Mouse (Mus musculus): ENCODE results near the gene Hist4h4.

The Hist4h4 gene

DNA sequence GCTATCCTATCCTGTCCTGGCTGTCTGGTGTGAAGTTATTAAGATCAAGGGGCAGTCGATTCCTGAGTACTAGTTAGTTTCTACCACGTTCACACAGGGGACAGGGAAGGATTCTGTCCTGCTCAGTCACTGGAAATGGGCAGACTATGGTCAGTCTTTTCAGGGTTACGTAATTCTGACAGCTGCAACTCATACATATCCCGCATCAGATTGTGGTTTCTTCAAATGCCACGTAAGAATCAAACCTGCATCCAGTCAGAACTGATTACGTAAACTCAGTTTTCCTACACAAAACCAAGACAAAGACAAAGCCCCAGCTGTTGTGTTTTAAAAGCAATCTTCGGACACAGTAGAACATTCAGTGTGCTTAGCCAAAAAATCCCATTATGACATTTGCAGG lies 11.2 kb upstream of the Hist4h4 start:
- DNase-seq (ENCODE audit: low spot score): no peak

DNA sequence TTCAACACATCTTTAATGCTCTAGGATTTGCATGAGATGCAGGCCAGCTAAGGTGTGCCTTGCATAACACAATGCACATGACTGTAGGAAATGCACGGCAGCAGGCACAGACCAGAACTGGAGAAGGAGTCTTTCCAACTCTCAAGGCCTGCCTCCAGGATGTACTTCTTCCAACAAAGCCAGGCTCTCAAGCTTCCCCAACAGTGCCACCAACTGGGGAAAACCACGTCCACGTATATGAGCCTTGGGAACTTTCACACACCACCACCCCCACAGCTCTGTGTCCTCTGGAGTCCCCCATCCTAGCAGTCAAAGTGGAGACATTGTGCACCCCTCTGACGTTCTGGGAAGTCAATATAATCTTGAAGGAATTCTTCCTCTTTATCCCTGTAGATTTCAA lies 8.9 kb upstream of the Hist4h4 start:
- DNase-seq (ENCODE audit: low spot score): no peak

- DNase-seq (ENCODE audit: low spot score): no peak
Measured at GRCm38 (mm10) chr6:136811196-136811595, 7.0 kb upstream of the Hist4h4 start.

DNA sequence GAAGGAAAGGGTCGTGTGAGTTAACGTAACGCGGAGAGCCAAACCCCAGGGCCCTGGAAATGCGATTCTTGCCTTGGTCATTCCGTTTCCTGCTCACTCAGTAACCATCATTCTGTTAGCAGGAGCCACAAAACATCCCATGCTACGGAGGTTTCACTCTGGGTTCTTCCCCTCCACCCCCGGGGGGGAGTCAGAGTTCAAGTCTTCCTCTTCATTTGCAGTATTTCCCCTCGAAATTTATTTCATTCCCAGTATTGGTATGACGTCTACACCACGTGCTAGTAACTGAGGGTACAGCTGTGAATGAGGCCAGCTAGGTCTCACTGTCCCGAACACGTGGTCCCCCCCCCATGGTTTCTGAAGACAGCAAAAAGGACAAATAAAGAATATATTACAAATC lies 5.5 kb upstream of the Hist4h4 start:
- no peak for DNase-seq (ENCODE audit: low spot score)

DNA sequence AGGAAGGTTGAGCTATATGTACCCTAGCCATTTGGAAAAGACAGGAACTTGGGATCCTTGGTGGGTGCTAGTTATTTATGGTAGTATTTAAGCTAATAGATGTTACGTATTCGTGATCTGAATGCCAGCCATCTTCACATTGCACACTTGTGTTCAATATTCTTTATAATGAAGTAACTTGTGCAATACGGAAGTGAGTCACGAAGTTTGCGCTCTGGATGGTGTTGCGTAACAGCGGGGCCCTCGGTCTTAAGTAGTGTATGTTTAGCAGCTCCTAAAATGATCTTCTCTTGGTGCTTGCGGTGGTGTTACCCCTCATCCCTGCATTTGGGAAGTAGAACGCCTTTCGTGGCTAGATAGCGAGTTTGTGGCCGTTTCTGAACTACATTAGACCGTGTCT lies 4.9 kb upstream of the Hist4h4 start:
- DNase-seq (ENCODE audit: low spot score): peak; percentile 38

DNA sequence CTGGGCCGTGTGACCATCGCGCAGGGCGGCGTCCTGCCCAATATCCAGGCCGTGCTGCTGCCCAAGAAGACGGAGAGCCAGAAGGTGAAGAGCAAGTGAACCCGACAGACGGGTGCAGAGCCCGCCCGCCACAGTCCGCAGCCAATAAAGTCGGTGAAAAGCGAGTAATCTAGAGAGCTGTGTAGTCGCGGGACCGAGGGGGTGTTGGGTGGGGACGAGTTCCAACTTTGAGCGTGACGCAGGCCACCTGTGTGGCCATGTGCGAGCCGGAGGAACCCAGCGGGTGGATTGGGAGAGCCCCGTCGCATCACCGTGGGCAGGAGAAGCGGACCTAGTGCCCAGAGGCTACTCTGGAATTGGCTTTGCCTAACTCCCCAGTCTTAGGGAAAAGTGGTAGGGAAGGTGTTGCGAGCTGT lies 4.4 kb upstream of the Hist4h4 start:
- DNase-seq (ENCODE audit: low spot score): peak; percentile 49

DNA sequence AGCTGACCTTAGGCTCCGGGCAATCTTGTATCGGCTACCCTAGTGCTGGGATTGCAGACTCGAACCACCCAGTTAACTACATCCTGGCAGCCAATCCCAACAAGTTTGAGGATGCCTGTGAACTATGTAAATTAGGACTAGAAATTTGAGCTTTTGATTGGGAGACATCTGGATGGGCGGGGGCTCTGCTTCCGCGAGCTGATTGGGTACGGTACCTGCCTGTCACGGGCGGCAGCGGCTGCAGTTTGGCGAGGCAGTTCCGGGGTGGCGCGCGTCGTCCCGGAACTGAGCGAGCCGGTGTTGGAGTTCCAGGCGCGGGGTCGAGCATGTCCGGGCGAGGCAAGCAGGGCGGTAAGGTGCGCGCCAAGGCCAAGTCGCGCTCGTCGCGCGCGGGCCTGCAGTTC lies 3.8 kb upstream of the Hist4h4 start, which contains the start of gene H2afj:
TSS of gene H2afj (plus strand) at position 231 of the 404 bp plus-strand sequence.
- DNase-seq (ENCODE audit: low spot score): peak; percentile 97

DNA sequence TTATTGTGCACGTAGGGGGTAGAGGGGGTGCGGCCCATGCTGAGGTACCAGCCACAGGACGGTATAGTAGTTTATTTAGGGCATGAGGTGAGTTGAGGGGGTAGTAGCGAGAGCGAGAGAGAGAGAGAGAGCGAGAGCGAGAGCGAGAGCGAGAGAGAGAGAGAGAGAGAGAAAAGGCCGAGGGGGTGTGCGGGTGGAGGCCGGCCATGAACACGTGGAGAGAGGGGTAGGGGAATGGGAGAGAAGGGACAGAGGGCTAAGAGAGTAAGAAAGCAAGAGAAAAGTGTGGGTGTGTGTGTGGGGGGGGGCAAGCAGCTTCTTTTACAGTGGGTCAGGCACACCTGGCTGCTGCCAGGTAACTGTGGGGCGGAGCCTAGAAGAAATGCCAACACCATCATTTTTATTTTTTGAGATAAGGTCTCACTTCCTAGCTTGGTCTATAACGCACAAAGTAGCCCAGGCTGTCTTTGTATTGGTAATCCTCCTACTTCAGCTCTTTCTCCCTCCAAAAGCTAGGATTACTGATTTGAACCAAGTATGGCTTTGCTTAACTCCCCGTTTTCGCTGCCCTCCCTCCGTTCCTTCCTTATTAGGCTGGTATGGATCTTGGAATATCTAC lies 3.3 kb upstream of the Hist4h4 start:
- no peak for DNase-seq (ENCODE audit: low spot score)

DNA sequence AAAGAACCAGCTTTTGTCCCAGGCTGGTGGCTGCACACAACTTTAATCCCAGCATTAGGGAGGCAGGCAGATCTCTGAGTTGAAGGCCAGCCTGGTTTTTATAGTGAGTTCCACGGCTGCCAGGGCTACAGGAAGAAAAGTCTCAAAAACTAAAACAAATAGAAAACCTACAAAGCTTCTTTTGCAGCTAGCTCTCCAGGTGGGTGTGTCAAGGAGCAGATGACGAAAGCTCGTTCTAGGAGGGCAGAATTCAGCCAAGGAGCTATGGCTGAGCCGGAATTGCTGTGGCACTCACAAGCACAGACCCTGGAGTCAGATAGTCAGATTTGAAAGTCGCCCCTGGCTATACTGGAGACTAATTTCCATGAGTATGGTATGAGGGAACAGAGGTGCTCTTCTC lies 2.6 kb upstream of the Hist4h4 start:
- no peak for DNase-seq (ENCODE audit: low spot score)

DNA sequence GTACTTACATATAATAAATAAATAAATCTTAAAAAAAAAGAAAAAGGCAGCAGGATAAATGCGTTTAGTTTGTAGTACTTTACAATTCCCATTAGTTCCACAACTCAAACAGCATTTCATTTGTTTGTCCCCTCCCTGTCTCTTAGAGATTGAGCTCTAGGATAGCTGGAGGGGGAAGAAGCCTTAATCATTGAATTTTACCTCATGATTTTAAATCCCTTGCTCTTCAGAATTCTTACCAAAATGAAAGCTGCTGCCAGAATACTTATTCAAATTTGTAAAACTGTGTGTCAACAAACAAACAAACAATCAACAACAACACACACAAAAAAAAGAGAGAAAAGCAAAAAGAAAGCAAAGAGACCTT lies 1.2 kb upstream of the Hist4h4 start:
- DNase-seq (ENCODE audit: low spot score): no peak

- DNase-seq (ENCODE audit: low spot score): no peak
Measured at GRCm38 (mm10) chr6:136804705-136805408, 642 bp upstream of the Hist4h4 start.

DNA sequence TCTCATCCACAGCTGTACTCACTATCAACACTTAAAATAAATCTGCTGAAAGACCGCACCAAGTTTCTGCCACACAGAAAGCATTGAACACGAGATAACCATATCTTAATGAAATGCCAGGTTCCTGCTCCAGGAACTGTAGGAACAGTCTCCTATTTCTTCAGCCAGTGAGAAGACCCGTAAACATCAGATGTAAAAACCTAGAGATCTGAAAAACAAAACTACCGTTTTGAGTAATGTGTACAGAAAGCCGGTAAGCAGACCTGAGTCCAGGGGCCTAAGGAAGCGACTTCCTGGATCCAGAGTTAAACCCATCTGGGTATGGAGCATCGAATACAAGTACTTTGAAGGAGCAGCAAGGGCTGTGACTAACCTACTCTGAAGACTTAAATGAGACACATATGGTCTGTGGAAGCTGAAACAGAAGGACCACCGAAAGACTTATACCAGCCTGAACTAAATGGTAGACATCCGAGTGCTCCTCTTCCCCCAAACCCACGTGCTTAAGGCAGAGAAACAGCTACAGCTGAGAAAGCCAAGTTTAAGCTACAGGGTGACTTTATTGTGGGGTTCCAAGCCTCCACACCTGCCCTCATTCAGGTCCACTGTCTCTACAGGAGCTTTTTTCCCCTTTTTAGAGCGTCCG lies 999 bp downstream of the Hist4h4 start:
- no peak for DNase-seq (ENCODE audit: low spot score)

DNA sequence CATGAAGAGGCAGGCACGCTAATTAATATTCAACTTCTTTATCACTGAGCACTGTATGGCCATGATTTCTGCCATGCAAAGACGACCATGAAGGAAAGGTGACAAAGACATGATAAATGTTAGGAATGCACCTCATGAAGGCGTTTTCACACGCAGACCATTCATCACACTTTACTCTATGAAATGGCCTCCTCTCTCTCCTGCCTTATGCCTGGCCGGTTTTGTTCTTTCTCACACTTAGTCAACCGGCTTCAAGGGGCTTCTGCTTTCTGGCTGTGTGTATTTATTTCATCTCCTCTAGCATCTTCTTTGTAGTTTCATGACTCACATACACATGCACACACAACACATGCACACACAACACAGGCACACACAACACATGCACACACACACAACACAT lies 2.9 kb downstream of the Hist4h4 start:
- DNase-seq (ENCODE audit: low spot score): no peak

DNA sequence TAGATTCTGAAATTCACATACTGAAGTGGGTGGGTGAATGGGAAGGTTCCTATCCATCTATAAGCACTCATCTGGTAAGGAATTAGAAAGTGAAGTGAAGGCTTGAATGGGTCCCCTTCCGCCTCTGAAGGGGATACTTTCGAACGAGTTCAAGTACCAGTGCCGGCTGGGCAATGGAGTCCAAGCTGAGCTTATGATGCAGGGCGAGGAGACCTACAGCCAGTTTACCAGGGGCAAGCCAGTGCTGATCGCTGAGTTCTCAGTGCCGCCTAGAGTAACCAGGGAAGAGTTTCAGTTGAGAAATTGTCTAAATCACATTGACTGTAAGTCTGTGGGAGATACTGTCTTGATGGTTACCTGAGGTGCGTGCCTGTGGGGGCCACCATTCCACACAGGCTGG lies 3.5 kb downstream of the Hist4h4 start:
- DNase-seq (ENCODE audit: low spot score): no peak

DNA sequence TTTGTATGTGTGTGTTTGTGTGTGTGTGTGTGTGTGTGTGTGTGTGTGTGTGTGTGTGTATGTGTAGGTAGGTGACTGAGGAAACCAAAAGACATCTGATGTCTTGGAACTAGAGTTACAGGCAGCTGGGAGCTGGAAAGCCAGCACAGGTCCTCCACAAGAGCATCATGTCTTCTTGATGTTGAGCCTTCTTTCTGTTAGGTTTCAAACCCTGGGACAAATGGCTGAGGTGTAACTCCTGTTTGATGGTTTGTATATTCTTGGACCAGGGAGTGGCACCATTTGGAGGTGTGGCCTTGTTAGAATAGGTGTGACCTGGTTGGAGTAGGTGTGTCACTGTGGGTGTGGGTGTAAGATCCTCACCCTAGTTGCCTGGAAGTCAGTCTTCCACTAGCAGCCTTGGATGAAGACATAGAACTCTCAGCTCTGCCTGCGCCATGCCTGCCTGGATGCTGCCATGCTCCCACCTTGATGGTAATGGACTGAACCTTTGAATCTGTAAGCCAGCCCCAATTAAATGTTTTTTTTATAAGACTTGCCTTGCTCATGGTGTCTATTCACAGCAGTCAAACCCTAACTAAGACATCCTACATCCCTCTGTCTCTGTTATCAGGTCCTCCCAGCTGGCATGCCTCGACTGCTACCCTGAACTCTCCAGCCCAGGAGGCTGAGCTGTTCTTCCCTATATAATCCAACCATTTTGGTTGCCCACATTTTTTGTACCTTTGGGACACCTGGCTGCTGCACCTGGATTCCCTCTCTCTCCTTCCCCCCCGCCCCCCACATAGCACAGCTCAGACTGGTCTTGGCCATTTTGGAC lies 6.1 kb downstream of the Hist4h4 start:
- peak; percentile 54 for DNase-seq (ENCODE audit: low spot score)

DNA sequence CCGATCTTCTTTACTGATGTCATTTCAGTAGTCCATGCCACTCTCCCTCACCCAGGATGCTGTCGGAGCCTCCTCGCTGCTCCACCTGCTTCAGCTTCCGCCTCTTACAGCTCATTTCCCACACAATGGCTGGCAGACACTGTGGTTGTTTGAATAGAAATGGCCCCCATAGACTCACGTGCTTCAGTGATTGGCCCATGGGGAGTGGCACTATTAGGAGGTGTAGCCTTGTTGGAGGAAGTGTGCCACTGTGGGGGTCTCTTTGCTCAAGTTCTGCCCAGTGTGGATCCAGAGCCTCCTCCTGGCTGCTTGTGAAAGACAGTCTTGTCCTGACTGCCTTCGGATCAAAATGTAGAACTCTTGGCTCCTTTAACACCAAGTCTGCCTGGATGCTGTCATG lies 8.4 kb downstream of the Hist4h4 start:
- no peak for DNase-seq (ENCODE audit: low spot score)

GRCm38 (mm10) chr6:136795110-136795509 lies 9.1 kb downstream of the Hist4h4 start:
- no peak for DNase-seq (ENCODE audit: low spot score)

DNA sequence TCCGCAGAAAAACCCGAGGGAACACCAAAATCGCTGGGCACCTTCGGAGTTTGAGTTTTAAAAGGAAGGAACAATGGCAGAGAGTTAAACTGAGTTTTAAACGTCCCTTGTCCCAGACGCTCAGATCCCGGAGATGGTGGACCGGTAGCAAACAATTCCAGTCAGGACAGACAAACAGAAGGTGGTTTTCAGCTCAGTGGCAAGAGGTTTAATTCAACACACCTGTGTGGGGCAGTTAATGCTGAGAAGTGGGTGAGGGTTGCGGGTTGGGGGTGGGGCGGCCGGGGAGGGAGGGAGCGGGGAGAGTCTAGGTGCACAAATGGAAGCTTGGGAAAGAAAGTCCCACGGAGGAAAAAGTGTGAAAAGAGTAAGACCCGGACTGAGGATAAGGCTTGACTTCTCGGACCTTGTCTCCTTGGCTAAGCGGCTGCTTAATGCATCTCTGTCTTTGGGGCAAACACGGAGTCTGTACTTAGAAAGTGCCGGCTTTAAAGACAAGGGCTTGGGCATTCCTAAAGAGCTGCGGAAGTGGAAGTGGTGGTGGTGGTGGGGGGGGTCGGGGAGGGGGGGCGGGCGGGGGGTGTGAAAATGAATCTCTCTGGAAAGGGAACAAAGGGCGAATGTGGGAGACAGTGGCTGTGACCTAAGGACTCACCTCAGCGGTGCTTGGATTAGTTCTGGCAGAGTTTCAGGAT lies 10.2 kb downstream of the Hist4h4 start:
- no peak for DNase-seq (ENCODE audit: low spot score)

DNA sequence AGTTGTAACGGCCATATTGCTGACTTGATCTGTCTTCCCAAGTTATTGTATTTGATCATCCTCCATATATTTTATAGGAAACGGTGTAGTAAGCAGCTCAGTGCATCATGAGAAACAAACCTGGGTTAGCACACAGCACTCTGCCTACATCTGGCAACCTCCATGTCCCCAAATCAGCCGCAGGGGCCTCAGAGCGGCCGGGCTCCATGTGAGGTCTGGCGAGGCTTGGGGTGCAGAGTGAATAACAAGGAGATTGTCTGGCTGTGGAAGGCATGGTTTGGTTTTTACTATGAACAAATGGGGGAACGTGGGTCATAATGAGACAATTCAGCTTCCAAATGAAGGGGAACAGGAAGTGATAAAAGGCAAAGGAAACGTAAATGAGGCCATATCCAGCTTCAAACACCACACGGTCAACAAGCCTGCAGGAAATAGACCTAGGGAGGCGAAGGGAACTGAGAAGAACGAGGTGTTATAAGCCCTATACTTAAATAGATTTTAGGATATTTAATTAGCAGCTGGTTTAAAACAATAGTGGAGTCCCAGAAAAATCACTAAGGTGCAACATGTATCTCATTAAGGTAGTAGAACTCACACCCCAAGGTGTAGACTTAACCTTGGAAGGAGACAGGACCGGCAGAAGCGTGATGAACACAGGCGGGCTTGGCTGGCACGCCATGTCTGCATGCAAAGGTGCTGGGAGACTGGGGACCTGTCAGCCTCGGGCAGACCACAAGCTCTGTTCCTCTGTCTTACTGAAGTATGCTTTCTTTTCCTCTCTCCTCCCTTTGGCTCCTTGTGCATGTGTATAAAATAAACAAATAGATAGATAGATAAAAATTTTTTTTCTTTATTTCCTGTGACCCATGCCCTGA lies 11.1 kb downstream of the Hist4h4 start:
- no peak for DNase-seq (ENCODE audit: low spot score)

GRCm38 (mm10) chr6:136789391-136789971 lies 14.7 kb downstream of the Hist4h4 start:
- DNase-seq (ENCODE audit: low spot score): no peak

DNA sequence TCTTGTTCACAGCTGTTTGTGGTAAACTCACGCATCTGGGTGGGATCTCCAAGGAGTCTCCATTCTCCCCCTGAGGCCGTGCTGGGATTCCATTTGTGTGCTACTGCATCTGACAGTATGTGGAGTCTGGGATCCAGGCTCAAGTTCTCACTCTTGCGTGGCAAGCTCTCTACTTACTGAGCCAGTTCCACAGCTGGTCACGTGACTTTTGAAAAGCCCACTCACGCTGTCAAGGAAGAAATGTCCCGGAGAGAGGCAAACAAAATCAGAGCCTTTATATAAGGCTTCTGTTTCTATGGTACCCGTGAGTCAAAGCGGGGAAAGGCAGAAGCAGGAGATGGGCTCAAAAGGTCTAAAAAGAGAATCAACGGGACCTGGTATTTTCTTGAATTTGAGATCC lies 21.5 kb downstream of the Hist4h4 start:
- no peak for DNase-seq (ENCODE audit: low spot score)

Data from spleen, adult 12 weeks (tissue).